Mouse (Mus musculus): Measurements from ENCODE around the gene Zdhhc1. TPM values are rescaled to one million over a fixed set of nuclear protein-coding genes. Genes with fewer than 3 reads are reported as not detected.

Gene Zdhhc1
- polyA plus RNA-seq, 3 experiments from 2014 or later = 1.1 to 2.2 (median 1.8) TPM

GRCm38 (mm10) chr8:105517346-105517745 is 20.6 kb upstream of the Zdhhc1 start:
- no peak for ATAC-seq

GRCm38 (mm10) chr8:105516018-105516645 is 19.4 kb upstream of the Zdhhc1 start:
- ATAC-seq = peak; percentile 42

GRCm38 (mm10) chr8:105514656-105515055 is 18.0 kb upstream of the Zdhhc1 start:
- ATAC-seq = no peak

DNA sequence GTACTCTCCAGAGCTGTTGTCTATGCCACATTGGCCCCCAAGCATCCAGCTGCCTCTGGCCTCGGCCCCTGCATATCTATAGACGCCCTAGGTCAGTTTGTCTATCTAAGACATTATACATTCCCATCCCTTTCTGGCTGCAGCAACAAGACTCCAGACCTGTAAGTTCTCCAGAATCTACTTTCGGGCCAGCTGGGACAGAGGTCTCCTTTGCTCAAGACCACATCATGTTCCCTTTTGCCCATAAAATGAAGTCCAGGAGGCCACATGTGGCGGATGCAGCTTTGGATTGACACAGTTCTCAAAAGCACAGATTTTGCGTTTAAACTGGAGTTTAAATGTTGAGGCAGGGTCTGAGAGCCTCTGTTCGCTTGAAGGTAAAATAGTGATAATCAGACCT is 17.5 kb upstream of the Zdhhc1 start:
- no peak for ATAC-seq

- no peak for ATAC-seq
Measured at GRCm38 (mm10) chr8:105509997-105510735, 13.5 kb upstream of the Zdhhc1 start.

GRCm38 (mm10) chr8:105508758-105509157 is 12.1 kb upstream of the Zdhhc1 start:
- no peak for ATAC-seq

- ATAC-seq = no peak
Measured at GRCm38 (mm10) chr8:105506977-105507376, 10.3 kb upstream of the Zdhhc1 start.

DNA sequence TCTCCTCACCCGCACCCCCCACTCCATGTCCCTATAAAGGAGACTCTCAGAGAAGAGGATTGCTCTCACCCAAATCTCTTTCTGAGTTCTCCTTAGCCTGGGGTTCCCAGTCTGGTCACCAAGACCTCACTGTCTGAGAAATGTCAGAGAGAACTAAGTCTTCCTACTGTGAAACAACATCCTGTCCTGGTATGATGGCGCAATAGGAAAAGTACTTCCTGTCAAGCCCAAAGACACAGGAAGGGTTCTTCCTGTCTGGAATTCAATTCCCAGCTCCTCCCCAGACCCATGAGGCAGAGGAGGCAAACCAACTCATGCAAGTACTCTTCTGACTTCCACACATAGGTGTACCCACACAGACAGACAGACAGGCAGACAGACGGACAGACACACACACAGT is 7.9 kb upstream of the Zdhhc1 start:
- ATAC-seq = no peak

DNA sequence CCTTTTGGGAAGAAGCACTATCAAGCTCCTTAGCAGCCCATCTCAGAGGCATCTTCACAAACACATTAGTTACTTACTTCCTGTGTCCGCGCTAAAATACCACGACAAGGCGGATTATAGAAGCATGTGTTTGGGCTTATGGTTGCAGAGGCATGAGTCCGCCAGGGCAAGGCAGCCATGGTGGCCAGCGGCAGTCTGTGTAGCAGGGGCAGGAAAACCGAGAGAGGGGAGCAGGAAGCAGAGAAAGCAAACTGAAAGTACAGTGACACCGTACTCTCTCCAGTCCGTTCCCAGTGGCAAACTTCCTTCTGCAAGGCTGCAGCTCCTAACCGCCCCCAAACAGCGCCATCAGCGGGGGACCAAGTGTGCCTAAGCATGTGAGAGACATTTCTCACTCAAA is 3.1 kb upstream of the Zdhhc1 start:
- ATAC-seq = no peak

- ATAC-seq = no peak
Measured at GRCm38 (mm10) chr8:105495350-105496302, 1.1 kb downstream of the Zdhhc1 start.

DNA sequence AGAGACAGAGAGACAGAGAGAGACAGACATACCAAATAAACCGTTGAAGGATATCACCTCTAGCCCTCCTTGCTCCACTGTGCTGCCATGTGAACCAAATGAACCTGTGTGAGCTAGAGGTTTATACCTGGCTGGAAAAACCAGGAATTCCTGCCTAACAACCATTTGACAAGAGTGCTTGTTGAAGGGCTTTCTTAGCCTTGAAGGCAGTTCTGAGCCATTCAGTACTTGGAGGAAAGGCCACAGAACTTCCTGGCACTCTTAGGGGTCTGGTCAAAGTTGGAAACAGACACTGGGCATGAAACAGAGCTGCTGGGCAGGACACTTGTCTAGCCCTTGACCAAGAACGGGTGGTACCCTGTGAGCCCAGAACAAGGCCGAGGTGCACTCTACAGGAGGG is 2.1 kb downstream of the Zdhhc1 start:
- ATAC-seq = no peak

- ATAC-seq = no peak
Measured at GRCm38 (mm10) chr8:105493495-105493894, 3.2 kb downstream of the Zdhhc1 start.

DNA sequence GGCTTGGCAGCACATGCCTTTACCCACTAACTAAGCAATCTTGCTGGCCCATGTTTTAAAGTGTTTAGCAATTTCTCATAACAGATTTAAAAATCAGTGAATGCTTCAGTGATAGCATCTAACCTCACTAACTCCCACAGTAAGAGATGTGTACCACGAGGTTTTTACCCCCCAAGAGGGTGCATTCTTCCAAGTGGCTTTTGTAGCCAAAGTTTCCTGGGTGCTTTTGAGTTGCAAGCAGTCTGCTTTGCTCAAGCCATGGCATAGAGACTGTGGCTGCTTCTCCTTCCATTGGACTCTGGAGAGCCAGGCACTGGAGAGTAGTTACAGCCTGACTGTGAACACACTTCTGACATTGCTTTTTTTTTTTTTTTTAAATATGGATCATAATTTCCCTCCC is 7.4 kb downstream of the Zdhhc1 start:
- no peak for ATAC-seq

GRCm38 (mm10) chr8:105488082-105488481 is 8.6 kb downstream of the Zdhhc1 start:
- no peak for ATAC-seq

- ATAC-seq = no peak
Measured at GRCm38 (mm10) chr8:105484392-105484791, 12.3 kb downstream of the Zdhhc1 start.

GRCm38 (mm10) chr8:105484030-105484368 is 12.7 kb downstream of the Zdhhc1 start:
- no peak for ATAC-seq

- ATAC-seq = no peak
Measured at GRCm38 (mm10) chr8:105483212-105484029, 13.3 kb downstream of the Zdhhc1 start.

- ATAC-seq = no peak
Measured at GRCm38 (mm10) chr8:105482123-105482522, 14.6 kb downstream of the Zdhhc1 start.

GRCm38 (mm10) chr8:105481453-105481852 is 15.2 kb downstream of the Zdhhc1 start:
- ATAC-seq = no peak

DNA sequence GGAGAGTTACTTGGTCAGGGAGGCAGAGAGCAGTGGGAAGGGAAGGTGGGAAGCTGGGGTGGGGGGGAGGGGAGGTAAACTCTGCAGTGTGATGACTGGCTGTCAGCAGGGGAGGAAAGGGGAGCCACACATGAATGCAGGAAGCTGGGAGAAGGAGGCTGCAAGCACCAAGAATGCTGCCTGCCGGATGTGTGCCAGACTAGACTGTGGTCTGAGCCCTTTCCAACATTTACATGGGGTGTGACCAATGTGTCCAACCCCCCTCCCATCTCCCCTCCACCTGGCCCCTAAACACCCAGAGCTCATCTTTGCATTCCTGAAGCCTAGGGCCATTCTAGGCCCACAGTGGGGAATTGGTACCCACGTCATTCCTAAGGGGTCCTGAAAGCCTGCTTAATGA is 15.7 kb downstream of the Zdhhc1 start:
- no peak for ATAC-seq

- no peak for ATAC-seq
Measured at GRCm38 (mm10) chr8:105477792-105478191, 18.9 kb downstream of the Zdhhc1 start.

DNA sequence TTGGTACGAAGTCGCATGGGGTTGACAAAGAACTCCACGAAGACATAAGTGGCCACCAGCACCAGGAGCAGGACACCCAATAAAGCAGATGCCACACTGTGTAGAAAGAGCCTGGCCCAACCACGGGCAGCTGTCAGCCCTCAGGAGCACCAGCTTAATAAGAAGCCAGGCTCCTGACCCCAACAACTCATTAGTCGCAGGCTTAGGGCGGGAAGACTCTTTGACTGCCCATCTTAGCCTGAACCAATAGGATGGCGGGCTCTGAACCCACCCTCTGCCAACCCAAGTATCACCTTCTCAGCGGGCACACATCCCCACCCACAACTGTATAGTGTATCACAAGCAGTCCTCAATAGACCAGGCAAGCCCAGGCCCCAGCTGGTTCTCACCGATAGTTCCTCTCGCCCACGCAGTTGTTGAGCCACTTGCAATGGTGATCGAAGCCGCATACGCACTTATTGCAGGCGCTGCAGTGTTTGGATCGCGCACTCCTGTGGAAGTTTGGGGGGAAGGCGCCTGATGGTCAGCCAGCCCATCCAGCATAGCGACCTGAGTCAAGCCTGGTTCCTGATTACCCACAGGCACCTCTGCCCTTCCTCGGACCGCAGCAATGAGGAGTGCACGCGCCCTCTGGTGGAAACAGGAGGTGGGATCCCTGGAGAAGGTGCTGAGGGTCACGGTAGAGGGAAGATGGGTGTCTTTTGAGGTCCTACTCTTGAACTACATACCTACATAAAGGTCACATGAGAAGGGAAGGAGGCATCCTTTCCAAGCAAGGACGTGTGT is 19.9 kb downstream of the Zdhhc1 start:
- no peak for ATAC-seq
